Mouse (Mus musculus) ES-Bruce4 (cell line): Measurements from ENCODE around the gene Gm32802.

ENCODE experiments used
- CTCF ChIP-seq: IDR thresholded peaks from one replicate; pipeline ENCODE4 v1.8.1; 2011; ENCODE audit warnings: low read depth, low read length
- POLR2A ChIP-seq: IDR thresholded peaks from one replicate; pipeline ENCODE4 v1.8.1; 2011; ENCODE audit warnings: low read length; ENCODE audit not compliant: insufficient read depth

DNA sequence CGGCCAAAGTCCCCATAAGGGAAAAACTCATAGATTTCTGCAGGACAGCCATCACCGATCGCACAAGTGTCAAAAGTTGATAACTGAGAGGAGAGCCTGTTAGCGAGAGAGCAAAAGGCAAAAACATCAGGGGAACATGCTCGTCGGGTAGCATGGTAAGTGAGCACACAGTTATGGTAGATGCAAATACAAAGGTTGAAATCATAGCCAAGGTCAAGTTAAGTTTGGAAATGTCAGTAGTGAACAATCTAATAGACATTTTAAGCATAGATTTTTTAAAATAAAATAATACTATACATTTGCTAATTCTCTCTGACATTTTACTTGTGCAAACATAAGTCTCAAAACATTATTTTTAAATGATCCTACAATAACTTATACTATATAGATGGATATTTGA, 36.5 kb downstream of the Gm32802 start, which contains the start of gene Iltifb:
- TF ChIP-seq POLR2A = no peak
- no peak for TF ChIP-seq CTCF
